Mouse (Mus musculus) forebrain, embryonic 10.5 days (tissue): ENCODE measurements at regions not wholly inside any gene's neighbourhood (a gene's known extent, or its start where the extent isn't known, plus 50 kb on each side); places are given as distances from the start of the nearest gene placed in this dataset.

Experiments used
- DNase-seq: peaks from one replicate; pipeline ENCODE4 v3.0.0-alpha.2; 2017; ENCODE audit warnings: low spot score; ENCODE audit errors: extremely low spot score
- H3K27ac ChIP-seq: fragments of 300-500 bp; sonication (generic); 2 replicates; pipeline ENCODE4 v1.5.1; 2016; ENCODE audit warnings: mild to moderate bottlenecking
- H3K27me3 ChIP-seq: fragments of 300-500 bp; sonication (generic); 2 replicates; pipeline ENCODE4 v1.6.1; 2016; ENCODE audit warnings: mild to moderate bottlenecking; ENCODE audit not compliant: poor library complexity, severe bottlenecking
- H3K36me3 ChIP-seq: fragments of 300-500 bp; sonication (generic); replicated peaks from 2 replicates; pipeline ENCODE4 v1.6.1; 2016; ENCODE audit warnings: mild to moderate bottlenecking, moderate library complexity
- H3K4me1 ChIP-seq: fragments of 300-500 bp; sonication (generic); 2 replicates; pipeline ENCODE4 v1.6.1; 2016
- H3K4me3 ChIP-seq: fragments of 300-500 bp; sonication (generic); 2 replicates; pipeline ENCODE4 v1.5.1; 2016; ENCODE audit warnings: mild to moderate bottlenecking, moderate library complexity
- H3K9me3 ChIP-seq: fragments of 300-500 bp; sonication (generic); 2 replicates; pipeline ENCODE4 v1.6.1; 2016; ENCODE audit warnings: mild to moderate bottlenecking, moderate library complexity
- WGBS: fragments of 180-500 bp; shearing (Covaris S2); methylation state at CpG from one replicate; pipeline ENCODE4 v1.1.7; 2016; 5-methylcytosine and 5-hydroxymethylcytosine counted together

GRCm38 (mm10) chr6:89236226-89236625 lies 126.2 kb downstream of the Plxna1 start:
- peaks cover 26% of the 10 kb centered on the region for H3K27me3 ChIP-seq
- H3K9me3 ChIP-seq = no peaks in the 10 kb centered on the region
- 18% methylated on average over 8 of the region's 8 CpGs for WGBS
- peak overlapping the region; percentile 71 for H3K27ac ChIP-seq
- no peaks in the 10 kb centered on the region for H3K36me3 ChIP-seq
- no peak overlapping the region for H3K4me3 ChIP-seq
- peaks cover 44% of the 10 kb centered on the region for H3K4me1 ChIP-seq
- DNase-seq = no peak

GRCm38 (mm10) chr6:89236892-89237646 lies 125.4 kb downstream of the Plxna1 start:
- Histone ChIP-seq H3K9me3 (no peaks in the 10 kb centered on the region), H3K27ac (0 out of 2 replicates have a peak overlapping the region, but pooled peaks have one; percentile 71), H3K4me3 (no peak overlapping the region), H3K4me1 (peaks cover 46% of the 10 kb centered on the region), H3K36me3 (no peaks in the 10 kb centered on the region), H3K27me3 (peaks cover 26% of the 10 kb centered on the region)
- WGBS = 86% methylated on average over 10 of the region's 10 CpGs
- no peak for DNase-seq

GRCm38 (mm10) chr6:89238871-89239270 lies 123.5 kb downstream of the Plxna1 start:
- 73% methylated on average over 14 of the region's 14 CpGs for WGBS
- Histone ChIP-seq H3K27me3 (peaks cover 34% of the 10 kb centered on the region), H3K36me3 (no peaks in the 10 kb centered on the region), H3K9me3 (no peaks in the 10 kb centered on the region), H3K4me3 (no peak overlapping the region), H3K27ac (no peak overlapping the region), H3K4me1 (peaks cover 61% of the 10 kb centered on the region)
- no peak for DNase-seq

GRCm38 (mm10) chr6:89239511-89239910 lies 122.9 kb downstream of the Plxna1 start:
- 55% methylated on average over 8 of the region's 8 CpGs for WGBS
- H3K27ac ChIP-seq = peak overlapping the region; percentile 40; the same call in 1 of the 2 replicates
- no peaks in the 10 kb centered on the region for H3K36me3 ChIP-seq
- no peak for DNase-seq
- H3K9me3 ChIP-seq = no peaks in the 10 kb centered on the region
- peaks cover 33% of the 10 kb centered on the region for H3K27me3 ChIP-seq
- H3K4me3 ChIP-seq = no peak overlapping the region
- peaks cover 61% of the 10 kb centered on the region for H3K4me1 ChIP-seq

GRCm38 (mm10) chr6:89240168-89240705 lies 122.2 kb downstream of the Plxna1 start:
- Histone ChIP-seq H3K27ac (no peak overlapping the region), H3K4me1 (peaks cover 61% of the 10 kb centered on the region)
- 35% methylated on average over 4 of the region's 4 CpGs for WGBS

GRCm38 (mm10) chr6:89242371-89243288 lies 119.8 kb downstream of the Plxna1 start:
- peak; percentile 49 for DNase-seq
- H3K36me3 ChIP-seq = no peaks in the 10 kb centered on the region
- WGBS = 19% methylated on average over 18 of the region's 18 CpGs
- peak overlapping the region; percentile 44; the same call in 1 of the 2 replicates for H3K27ac ChIP-seq
- H3K4me3 ChIP-seq = no peak overlapping the region
- H3K4me1 ChIP-seq = peaks cover 51% of the 10 kb centered on the region
- peaks cover 9% of the 10 kb centered on the region for H3K27me3 ChIP-seq
- no peaks in the 10 kb centered on the region for H3K9me3 ChIP-seq

More at GRCm38 (mm10) chr6:89240168-89240705, 122.2 kb downstream of the Plxna1 start:
- no peak for DNase-seq
- Histone ChIP-seq H3K9me3 (no peaks in the 10 kb centered on the region), H3K27me3 (peaks cover 26% of the 10 kb centered on the region), H3K36me3 (no peaks in the 10 kb centered on the region), H3K4me3 (no peak overlapping the region)

GRCm38 (mm10) chr6:89245506-89245905 lies 116.9 kb downstream of the Plxna1 start:
- WGBS = 67% methylated on average over 8 of the region's 8 CpGs
- Histone ChIP-seq H3K27me3 (peaks cover 9% of the 10 kb centered on the region), H3K9me3 (no peaks in the 10 kb centered on the region), H3K27ac (no peak overlapping the region), H3K4me3 (no peak overlapping the region), H3K36me3 (no peaks in the 10 kb centered on the region), H3K4me1 (peaks cover 25% of the 10 kb centered on the region)
- DNase-seq = no peak

- WGBS = 90% methylated on average over 5 of the region's 5 CpGs
- Histone ChIP-seq H3K9me3 (no peaks in the 10 kb centered on the region), H3K27ac (no peak overlapping the region), H3K36me3 (no peaks in the 10 kb centered on the region), H3K4me3 (no peak overlapping the region), H3K4me1 (peaks cover 24% of the 10 kb centered on the region), H3K27me3 (peaks cover 9% of the 10 kb centered on the region)
- DNase-seq = no peak
These were observed 116.2 kb downstream of the Plxna1 start for GRCm38 (mm10) chr6:89246261-89246660.

GRCm38 (mm10) chr6:89248574-89248973 lies 113.8 kb downstream of the Plxna1 start:
- H3K27me3 ChIP-seq = peaks cover 4% of the 10 kb centered on the region
- whole genome bisulfite sequencing = 91% methylated on average over 9 of the region's 9 CpGs
- no peak overlapping the region for H3K4me3 ChIP-seq
- H3K9me3 ChIP-seq = no peaks in the 10 kb centered on the region
- no peak for DNase-seq
- H3K27ac ChIP-seq = no peak overlapping the region
- no peaks in the 10 kb centered on the region for H3K36me3 ChIP-seq
- peaks cover 7% of the 10 kb centered on the region for H3K4me1 ChIP-seq

GRCm38 (mm10) chr6:89249303-89249702 lies 113.1 kb downstream of the Plxna1 start:
- WGBS = 86% methylated on average over 8 of the region's 8 CpGs
- H3K4me1 ChIP-seq = peaks cover 7% of the 10 kb centered on the region

GRCm38 (mm10) chr6:89251641-89252040 lies 110.8 kb downstream of the Plxna1 start:
- Histone ChIP-seq H3K4me3 (no peak overlapping the region), H3K9me3 (no peaks in the 10 kb centered on the region), H3K4me1 (0 out of 2 replicates have a peak, but pooled peaks cover 3% of the 10 kb centered on the region), H3K36me3 (no peaks in the 10 kb centered on the region), H3K27me3 (no peaks in the 10 kb centered on the region), H3K27ac (no peak overlapping the region)
- DNase-seq = no peak
- WGBS = 89% methylated on average over 4 of the region's 4 CpGs

More at GRCm38 (mm10) chr6:89249303-89249702, 113.1 kb downstream of the Plxna1 start:
- Histone ChIP-seq H3K27ac (no peak overlapping the region), H3K9me3 (no peaks in the 10 kb centered on the region), H3K36me3 (no peaks in the 10 kb centered on the region), H3K27me3 (no peaks in the 10 kb centered on the region), H3K4me3 (no peak overlapping the region)
- DNase-seq = no peak

GRCm38 (mm10) chr6:89256022-89256421 lies 106.4 kb downstream of the Plxna1 start:
- H3K4me3 ChIP-seq = no peak overlapping the region
- H3K9me3 ChIP-seq = no peaks in the 10 kb centered on the region
- H3K27me3 ChIP-seq = no peaks in the 10 kb centered on the region
- no peak for DNase-seq
- 66% methylated on average over 4 of the region's 4 CpGs for WGBS
- H3K27ac ChIP-seq = no peak overlapping the region
- H3K4me1 ChIP-seq = 0 out of 2 replicates have a peak, but pooled peaks cover 3% of the 10 kb centered on the region
- no peaks in the 10 kb centered on the region for H3K36me3 ChIP-seq
